Mouse (Mus musculus): ENCODE measurements around the gene Adgrl1.

Gene Adgrl1

DNA sequence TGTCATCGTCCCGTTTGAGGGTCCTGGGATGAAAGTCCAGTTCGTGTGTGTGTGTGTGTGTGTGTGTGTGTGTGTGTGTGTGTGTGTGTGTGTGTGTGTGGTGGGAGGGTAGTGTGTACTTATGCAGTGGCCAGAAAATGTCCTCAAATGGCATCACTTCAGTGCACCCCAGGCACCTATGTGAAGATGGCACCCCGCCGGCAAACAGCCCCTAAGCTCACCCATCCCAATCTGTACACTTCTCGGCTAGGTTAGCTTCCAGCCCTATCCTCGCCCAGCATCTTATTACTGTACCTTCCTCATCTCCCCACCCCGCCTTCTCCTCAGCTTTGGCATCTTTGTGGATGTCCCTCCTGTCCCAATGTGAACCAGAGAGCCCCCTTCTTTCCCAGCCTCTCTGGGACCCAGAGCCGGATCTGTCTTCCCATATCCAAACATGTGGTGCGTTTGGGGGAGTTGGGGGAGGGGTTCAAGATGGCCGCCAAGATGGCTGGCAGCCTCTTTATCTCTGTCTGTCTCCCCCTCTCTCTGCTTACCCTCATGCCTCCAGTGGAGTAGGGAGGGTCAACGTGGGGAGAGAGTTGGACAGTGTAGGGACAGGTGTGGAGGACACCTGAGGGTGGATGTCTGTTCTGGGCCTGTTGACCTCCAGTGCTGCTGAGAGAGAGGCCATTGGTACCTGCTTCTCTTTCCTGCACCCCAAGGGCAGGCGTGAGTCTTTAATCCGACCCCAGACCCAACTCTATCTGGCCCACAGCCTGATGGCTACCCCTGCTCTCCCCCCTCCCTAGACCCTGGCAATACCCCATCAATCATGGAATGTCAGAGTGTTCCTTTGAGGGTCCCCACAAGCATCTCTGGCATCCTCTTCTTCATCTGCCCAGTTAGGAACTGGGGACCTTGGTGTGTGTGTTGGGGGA lies 1.9 kb downstream of the Adgrl1 start:
- in situ Hi-C loops (cut with MboI; ENCODE audit: low sequenced_read_pairs) = no loop called here

DNA sequence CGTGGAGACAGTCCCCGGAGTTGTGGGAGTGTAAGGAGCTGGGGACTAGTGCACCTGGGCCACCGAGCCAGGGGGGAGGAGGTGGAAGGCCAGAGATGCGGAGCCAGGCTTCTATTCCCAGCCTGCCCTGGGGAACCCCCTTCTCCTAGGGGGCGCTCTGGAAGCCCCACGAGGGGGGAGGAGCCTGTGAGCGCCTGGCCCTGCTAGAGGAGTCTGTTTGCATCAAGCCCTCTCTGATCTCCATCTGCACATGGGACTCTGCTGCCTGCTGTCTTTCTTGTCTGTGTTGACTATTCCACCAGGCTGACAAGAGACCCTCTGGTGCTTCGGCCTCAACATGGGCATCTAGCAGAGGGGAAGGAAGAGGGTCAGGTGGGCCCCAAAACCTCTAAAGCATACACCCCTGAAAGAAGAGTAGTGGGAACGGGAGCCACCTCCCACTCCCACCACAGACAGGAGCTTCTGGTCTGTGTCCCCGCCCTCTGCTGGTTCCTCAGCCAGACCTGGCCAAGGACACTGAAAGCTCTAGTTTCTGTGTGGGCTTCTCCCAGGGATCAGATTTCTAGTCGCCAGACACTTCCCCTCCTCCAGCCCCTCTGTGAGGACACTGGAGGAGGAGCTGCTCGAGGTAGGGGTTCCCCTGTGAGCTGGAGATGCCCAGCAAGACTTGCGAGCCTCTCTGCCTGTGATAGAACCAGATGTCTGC lies 3.2 kb downstream of the Adgrl1 start:
- in situ Hi-C loops (cut with MboI; ENCODE audit: low sequenced_read_pairs) = no loop called here

DNA sequence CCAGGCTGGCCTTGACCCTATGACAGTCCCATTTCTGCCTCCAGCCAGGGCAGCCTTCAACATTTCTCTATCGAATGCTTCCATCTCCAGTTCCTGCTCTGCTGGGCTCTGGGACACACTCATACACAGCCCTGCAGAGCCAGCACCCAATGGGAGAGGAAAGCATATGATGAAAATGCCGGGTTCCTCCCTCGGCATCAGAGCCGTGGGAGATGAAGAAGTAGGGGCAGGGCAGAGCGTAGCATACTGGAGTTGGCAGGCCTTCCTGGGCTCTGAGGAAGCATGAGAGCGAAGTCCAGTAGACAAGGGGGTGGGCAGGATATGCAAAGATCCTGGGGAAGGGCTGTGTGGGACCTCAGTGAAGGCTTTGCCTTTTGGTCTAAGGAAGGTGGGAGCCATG lies 8.7 kb downstream of the Adgrl1 start:
- in situ Hi-C loops (cut with MboI; ENCODE audit: low sequenced_read_pairs) = no loop called here

DNA sequence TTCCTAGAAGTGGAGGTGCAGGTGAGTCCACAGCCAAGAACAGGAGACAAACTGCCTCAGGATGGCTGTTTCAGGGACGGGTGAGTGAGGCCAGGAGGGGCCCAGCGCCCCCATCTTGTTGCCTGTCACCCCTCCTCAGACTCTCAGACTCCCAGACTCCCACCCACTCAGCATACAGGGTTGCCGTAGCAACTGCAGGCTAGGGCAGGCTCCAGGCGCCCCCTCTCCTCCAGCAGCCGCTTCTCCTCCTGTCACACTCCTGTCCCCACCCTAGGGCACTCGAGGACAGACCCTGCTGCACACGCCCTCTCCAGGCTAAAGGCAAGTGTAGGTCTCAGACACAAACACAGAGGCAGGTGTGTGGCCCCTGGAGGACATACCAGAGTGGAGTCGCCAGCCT lies 9.4 kb downstream of the Adgrl1 start:
- in situ Hi-C loops (cut with MboI; ENCODE audit: low sequenced_read_pairs) = no loop called here

DNA sequence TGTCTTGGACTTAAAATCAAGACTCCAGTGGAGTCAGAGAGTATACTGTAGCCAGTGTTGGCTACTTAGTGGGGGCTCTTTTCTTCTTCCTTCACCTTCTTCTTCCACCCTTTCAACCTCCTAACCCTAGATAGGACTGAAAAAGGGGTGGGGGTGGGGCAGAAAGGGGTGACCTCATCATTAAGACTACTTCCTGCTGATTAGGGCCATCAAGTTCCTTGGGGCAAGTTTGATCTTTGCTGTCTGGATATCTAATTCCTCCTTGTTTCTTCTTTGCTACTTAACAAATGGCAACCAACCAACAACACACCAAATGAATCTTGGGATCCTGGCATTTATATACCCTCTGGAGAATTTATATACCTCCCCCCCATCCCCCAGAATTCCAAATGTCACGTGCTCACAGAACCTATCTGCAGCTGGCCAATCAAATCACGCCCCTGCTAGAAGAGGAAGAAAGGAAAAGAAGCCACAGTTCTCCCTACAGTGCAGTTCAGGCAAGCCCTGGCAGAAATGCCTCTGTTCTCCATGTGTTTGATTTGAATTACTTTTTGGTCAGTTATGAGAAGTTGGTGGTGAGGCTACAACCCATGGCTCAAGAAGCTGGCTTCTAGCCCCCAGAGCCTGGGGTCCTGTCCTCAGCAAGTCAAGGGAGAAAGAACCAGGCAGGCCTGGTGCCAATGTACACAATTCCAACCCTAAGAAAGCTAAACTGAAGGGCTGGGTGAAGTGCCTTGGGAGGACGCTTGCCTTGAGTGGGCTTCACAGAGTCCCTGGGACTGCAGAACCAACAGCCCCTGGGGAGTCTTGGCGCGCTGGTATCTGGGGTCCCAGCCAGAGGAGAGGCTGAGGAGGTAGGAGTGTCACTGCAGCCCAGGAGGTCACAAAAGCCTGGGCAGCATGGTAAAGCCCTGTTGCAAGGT lies 12.2 kb downstream of the Adgrl1 start:
- in situ Hi-C loops (cut with MboI; ENCODE audit: low sequenced_read_pairs) = no loop called here

DNA sequence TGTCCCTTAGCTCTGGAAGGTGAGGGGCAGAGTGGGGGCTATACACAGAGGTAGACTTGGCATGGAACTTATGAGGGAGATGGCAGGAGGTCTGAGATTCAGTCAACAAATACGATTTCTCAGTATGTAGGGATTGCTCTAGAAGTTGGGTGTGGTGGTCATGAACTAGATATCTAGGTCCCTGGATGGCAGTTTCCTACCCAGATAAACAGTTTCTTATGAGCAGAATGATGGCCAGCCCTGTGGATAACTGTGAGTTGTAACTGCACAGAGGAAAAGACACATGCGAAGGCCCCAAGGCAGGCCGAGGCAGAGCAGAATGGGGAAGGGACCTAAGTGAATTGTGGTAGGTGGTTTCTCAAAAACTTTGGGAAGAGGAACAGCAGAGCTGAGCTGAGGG lies 14.3 kb downstream of the Adgrl1 start:
- in situ Hi-C loops (cut with MboI; ENCODE audit: low sequenced_read_pairs) = no loop called here

DNA sequence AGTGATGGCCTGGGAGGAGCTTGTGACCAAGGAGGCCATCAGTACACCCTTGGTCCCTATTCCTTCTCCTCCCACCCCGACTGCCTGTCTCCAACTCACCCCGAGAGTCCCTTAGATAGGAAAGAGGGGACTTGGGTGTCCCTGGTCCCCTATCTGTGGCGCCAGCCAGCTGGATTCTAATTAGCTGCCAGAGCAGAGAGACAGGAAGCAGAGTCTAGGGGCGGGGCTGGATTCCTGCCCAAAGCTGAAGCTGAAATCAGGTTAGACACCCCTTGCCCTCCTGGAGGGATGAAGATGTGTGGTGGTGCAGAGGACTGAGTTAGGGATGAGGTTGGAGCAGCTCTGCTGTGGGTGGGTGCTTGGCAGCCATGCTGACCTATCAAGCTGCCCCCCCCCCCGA lies 15.0 kb downstream of the Adgrl1 start:
- in situ Hi-C loops (cut with MboI; ENCODE audit: low sequenced_read_pairs) = no loop called here

DNA sequence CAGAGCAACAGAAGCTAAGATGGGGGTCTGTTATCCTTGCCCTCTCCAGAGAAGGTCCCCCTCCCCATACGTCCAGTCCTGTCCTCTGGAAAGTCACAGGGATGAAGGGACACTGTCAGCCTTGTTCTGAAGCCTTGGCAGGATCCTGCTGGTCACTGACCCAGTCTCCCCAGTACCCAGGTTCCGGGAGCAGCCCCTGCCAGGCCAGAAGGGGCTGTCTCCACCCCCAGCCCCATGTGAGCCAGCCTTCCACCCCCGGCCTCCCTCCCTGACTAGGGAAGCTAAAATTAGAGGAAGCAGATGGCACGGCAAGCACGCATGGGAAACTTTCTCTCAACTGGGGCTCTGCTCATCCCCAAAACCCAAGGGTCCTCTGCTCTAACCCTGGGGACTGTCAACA lies 16.1 kb downstream of the Adgrl1 start:
- in situ Hi-C loops (cut with MboI; ENCODE audit: low sequenced_read_pairs) = no loop called here

DNA sequence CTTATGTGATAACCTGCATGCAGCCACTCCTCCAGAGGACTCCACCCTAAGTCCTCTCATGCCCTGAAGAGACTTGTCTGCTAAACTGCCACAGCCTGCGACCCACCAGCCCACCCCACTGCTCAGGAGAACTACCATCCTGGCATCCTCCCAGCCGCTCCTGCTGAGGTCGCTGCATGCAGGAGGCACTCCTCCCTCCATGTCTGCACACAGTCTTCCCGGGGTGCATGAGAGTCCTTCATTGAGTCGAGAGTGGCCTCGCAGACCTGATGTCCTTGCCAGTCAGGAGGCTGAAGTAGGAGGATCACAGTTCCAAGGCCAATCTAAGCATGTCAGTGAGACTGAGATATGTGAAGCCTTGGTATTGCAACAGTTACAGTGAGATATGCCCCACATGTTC lies 17.7 kb downstream of the Adgrl1 start:
- in situ Hi-C loops (cut with MboI; ENCODE audit: low sequenced_read_pairs) = no loop called here

DNA sequence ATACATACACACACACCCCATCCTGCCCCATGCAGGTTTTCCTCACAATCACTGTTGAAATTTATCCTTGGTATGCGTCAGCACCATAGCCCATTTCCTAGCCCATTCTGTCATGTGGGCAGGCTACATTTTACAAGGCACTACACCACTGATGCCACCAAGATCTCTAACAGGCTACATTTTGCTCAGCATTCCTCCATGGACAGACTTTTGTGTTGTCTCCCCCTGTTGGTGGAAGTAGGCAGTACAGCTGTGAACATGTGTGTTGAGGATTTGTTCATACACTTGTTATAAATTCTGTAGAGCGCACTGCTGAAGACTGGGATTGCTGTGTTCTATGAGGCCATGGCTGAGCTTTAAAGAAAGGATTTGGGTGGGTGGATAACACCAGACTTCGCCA lies 21.7 kb downstream of the Adgrl1 start:
- in situ Hi-C loops (cut with MboI; ENCODE audit: low sequenced_read_pairs) = no loop called here

DNA sequence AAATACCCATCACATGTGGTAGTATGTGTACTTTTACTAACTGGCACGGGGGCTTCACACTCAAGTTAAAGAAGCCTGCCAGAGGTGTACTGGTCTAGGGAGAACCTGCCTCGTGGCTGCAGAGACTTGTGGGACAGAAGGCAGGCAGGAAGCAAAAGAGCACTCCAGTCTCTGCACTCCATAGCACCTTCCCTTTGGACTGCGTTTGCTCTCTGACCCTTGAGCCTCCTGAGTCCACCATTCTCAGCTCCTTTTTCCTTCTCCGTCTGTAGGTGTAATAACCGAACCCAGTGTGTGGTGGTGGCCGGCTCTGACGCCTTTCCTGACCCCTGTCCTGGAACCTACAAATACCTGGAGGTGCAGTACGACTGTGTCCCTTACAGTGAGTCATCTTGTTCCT lies 22.8 kb downstream of the Adgrl1 start:
- in situ Hi-C loops (cut with MboI; ENCODE audit: low sequenced_read_pairs) = no loop called here

DNA sequence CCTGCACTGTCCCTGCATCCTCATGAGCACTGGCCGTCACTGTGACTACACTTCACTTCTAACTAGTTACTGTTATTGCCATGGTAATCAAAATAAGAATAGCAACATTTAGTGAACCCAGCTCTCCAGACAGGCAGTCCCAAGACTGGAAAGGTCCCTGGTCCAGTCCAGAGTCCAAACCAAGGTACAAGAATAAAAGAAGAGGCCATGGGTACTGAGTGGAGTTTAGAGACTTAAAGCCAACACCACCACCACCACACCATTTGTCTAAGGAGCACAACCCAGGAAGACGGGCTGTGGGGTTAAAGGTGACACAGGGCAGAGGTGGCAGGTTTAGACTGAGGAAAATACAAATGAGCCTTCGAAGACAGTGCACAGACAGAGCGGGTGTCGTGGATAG lies 24.7 kb downstream of the Adgrl1 start:
- in situ Hi-C loops (cut with MboI; ENCODE audit: low sequenced_read_pairs) = no loop called here

DNA sequence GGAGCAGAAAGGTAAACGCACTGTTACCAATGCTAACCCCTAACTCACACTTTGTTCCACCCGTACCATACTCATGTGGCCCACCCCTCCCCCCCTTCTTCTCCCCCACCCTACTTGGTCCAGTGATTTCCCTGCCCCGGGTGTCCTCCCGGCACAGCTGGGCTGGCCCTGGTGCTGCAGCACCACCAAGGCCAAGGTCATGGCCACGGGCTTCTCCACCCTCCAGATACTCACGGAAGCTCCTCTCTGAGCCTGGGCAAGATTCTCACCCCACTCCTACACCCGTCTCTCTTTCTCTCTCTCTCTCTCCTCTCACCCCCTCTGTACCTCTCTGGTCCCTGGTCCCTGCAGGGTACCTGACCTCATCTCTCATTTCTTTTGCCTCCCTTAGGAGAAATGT lies 26.4 kb downstream of the Adgrl1 start:
- in situ Hi-C loops (cut with MboI; ENCODE audit: low sequenced_read_pairs) = no loop called here

DNA sequence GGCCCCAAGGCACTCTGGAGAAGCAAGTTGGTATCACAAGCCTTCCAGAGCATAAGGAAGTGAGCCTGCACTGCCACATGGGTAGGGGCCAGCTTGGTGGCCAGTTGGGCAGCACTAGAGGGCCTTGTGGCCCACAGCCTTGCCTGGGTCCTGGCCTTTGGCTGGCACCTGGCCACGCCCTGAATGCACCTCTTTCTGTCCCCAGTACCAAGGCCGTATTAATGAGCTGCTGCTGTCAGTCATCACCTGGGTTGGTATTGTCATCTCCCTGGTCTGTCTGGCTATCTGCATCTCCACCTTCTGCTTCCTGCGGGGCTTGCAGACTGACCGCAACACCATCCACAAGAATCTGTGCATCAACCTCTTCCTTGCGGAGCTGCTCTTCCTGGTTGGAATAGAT lies 34.3 kb downstream of the Adgrl1 start:
- in situ Hi-C loops (cut with MboI; ENCODE audit: low sequenced_read_pairs) = no loop called here

DNA sequence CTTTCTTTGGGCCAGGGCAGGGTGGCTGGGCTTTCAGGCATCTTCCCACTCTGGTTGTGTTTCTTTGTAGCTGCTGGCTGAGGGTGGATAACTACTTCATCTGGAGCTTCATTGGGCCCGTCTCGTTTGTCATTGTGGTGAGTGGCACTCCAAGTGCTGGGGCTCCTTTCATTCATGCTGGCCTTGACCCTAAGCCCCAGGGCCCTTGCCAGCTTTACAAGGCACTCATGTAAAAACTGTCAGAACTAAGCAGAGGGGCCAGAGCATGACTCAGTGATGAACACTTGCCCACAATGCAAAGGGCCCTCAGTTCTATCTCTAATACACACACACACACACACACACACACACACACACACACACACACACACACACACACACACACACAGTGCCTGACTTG lies 35.1 kb downstream of the Adgrl1 start:
- in situ Hi-C loops (cut with MboI; ENCODE audit: low sequenced_read_pairs) = no loop called here

DNA sequence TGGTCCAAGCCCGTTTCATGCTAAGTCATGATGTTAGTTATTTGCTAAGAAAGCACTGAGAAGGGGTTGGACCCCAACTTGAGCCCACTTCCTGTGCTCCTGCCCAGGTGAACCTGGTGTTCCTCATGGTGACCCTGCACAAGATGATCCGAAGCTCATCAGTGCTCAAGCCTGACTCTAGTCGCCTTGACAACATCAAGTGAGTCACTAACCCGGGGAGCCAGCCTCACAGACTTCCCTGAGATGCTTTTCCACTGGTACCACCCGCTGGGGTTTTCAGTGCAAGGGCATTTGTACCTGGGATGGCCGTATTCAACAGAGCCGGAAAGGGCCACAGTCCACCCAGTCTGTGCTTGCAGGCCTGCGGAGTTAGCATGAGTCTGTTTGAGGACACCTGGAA lies 35.5 kb downstream of the Adgrl1 start:
- in situ Hi-C loops (cut with MboI; ENCODE audit: low sequenced_read_pairs) = no loop called here

DNA sequence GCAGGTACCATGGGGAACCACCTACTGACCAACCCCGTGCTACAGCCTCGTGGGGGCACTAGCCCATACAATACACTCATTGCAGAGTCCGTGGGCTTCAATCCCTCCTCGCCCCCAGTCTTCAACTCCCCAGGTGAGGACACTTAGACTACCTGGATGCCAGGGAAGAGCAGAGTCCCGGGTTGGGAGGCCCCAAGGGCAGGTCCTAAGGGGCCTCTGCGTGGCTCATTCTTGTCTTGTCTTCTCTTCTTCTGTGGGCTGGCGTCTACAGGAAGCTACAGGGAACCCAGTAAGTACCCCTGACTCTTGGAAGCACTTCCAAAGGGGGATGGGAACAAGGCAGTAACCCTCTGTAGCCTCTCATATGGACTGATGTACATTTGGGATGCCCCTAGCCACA lies 37.7 kb downstream of the Adgrl1 start:
- in situ Hi-C loops (cut with MboI; ENCODE audit: low sequenced_read_pairs) = no loop called here

DNA sequence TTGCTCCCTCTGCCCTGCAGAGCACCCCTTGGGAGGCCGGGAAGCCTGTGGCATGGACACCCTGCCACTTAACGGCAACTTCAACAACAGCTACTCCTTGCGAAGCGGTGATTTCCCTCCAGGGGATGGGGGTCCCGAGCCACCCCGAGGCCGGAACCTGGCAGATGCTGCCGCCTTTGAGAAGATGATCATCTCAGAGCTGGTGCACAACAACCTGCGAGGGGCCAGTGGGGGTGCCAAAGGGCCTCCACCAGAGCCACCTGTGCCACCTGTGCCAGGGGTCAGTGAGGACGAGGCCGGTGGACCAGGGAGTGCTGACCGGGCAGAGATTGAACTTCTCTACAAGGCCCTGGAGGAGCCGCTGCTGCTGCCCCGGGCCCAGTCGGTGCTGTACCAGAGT lies 38.4 kb downstream of the Adgrl1 start:
- in situ Hi-C loops (cut with MboI; ENCODE audit: low sequenced_read_pairs) = no loop called here

DNA sequence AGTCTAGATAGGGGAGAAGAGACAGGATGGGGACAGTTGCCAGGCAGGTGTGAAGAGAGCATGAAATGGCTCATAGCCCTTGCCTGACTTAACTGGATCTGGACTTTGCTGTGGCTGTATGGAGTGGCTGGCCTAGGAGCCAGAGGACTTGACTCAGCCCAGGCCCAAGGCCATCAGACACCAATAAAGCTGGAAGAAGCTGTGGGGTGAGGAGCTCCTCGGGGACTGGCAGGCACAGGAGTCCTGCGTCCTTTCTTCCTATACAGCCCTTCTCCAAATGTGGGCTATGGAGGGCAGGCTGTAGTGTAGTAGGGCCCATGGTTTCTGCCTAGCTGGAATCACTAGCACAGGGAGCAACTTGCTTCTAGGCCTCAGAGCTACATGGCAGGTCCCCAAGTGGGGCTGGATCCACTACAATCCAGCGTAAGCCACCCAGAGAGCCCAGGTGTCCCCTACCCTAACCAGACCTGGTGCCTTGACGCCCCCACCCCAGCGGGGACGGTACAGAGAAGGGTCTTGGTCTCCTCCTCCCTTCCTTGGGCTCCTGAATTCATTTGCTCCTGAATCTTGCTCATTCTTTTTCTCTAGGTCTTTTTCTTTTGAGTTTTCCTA lies 41.3 kb downstream of the Adgrl1 start:
- in situ Hi-C loops (cut with MboI; ENCODE audit: low sequenced_read_pairs) = no loop called here

DNA sequence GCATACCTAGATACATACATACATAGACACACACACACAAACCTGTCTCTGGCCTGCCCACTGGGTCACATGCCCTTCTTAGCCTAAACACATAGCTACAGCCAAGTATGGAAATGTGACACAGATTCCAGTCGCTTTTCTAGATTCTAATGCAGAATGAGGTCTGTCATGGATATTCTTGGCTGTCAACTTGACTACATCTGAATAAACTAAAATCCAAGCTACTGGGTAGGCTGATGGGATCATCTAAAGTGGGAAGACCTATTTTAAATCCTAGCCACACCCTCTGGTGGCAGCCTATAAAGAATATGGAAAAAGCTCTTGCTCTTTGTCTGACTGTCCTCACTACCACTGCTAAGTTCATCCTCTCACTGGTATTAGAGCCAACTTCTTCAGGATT lies 42.5 kb downstream of the Adgrl1 start:
- in situ Hi-C loops (cut with MboI; ENCODE audit: low sequenced_read_pairs) = no loop called here

DNA sequence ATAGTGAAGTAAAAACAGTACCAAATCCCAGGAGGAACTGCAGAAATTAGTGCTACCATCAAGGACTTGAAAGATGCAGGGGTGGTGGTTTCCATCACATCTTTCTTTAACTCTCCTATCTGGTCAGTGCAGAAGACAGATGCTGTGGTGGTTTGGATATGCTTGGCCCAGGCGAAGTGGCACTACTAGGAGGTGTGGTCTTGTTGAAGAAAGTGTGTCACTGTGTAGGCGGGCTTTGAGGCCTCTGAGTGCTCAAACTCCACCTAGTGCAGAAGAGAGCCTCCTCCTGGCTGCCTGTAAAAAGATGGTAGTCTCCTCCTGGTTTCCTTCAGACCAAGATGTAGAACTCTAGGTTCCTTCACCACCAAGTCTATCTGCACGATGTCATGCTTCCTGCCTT lies 45.6 kb downstream of the Adgrl1 start:
- in situ Hi-C loops (cut with MboI; ENCODE audit: low sequenced_read_pairs) = no loop called here

Measured in CH12F3 (cell line).